Mouse (Mus musculus) small intestine, adult 2 months (tissue): ENCODE data around the gene Coro1c.

ENCODE experiments used
- CTCF ChIP-seq: fragments of 200-500 bp; IDR thresholded peaks from 2 replicates; pipeline ENCODE4 v1.5.1; 2012; ENCODE audit warnings: low read depth, mild to moderate bottlenecking, control low read depth, inconsistent platforms, low read length, moderate library complexity, mixed read lengths; ENCODE audit not compliant: insufficient replicate concordance, insufficient read length; ENCODE audit errors: extremely low read depth
- POLR2A ChIP-seq: fragments of 200-500 bp; IDR thresholded peaks from 2 replicates; pipeline ENCODE4 v1.6.1; 2012; ENCODE audit warnings: low read depth, mild to moderate bottlenecking, control low read depth, inconsistent platforms, low read length, moderate library complexity

DNA sequence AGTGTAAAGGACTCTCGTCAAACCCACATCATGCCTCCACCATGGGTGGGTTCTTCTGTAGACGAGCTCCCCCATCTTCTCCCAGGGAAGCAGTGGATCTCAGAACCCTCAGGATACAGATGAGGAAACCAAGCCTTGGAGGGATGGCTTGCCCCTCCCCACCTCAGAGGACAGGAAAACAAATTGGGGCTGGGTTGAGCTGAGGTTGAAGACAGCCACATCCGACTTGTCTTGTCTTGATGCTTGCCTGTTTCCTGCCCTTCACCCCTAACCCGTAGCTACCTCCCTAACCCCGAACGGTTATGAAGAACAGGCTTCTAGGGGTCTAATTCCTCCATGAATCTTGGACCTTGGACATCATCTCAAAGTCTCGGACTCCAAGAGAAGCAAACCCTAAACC is 83.0 kb downstream of the Coro1c start:
- TF ChIP-seq CTCF (no peak), POLR2A (no peak)
